Mouse (Mus musculus) layer of hippocampus, postnatal 14 days (tissue): ENCODE data around the gene Sprn. TPM values are rescaled to one million over a fixed set of nuclear protein-coding genes. Genes with fewer than 3 reads are reported as not detected.
"Not testable (repeated sequence)": the region's sequence is repeated elsewhere in the genome, so short reads cannot be mapped to it uniquely, and the experiment has no call there.

Experiments used
- DNase-seq, 2 experiments: peaks; one replicate each; pipeline ENCODE4 v3.0.0; 2021 to 2022; ENCODE audit warnings: low spot score in 2 of 2, mixed read lengths in 1 of 2
- total RNA-seq, 2 experiments: library from RNA; stranded (reverse); gene quantifications; 2 replicates each; pipeline ENCODE4 v1.2.3; 2021

Sprn gene
- total RNA-seq, 2 experiments from 2014 or later = 192 to 199 TPM

- DNase-seq = peak in 1 of 2 experiments; percentile 53
Observed at GRCm38 (mm10) chr7:140153383-140153782, 1.3 kb downstream of the Sprn start.

GRCm38 (mm10) chr7:140144550-140144949 is 10.1 kb downstream of the Sprn start:
- DNase-seq = no peak

GRCm38 (mm10) chr7:140141350-140141749 is 13.3 kb downstream of the Sprn start:
- no peak for DNase-seq

- no peak for DNase-seq
Observed at GRCm38 (mm10) chr7:140138021-140138310, 16.7 kb downstream of the Sprn start.

- DNase-seq = peak; percentile 97 to 99
Observed at GRCm38 (mm10) chr7:140137135-140138020, 17.3 kb downstream of the Sprn start, which contains the start of gene Mtg1. Gene Mtg1, plus strand, starts transcription at chr7:140137564.

GRCm38 (mm10) chr7:140135106-140135770 is 19.4 kb downstream of the Sprn start:
- DNase-seq = no peak

- not testable (repeated sequence) for DNase-seq
Observed at GRCm38 (mm10) chr7:140134033-140134432, 20.6 kb downstream of the Sprn start.

GRCm38 (mm10) chr7:140132184-140132583 is 22.5 kb downstream of the Sprn start:
- not testable (repeated sequence) for DNase-seq

- DNase-seq = no peak
Observed at GRCm38 (mm10) chr7:140127911-140128310, 26.8 kb downstream of the Sprn start.

GRCm38 (mm10) chr7:140126934-140127333 is 27.7 kb downstream of the Sprn start:
- DNase-seq = no peak

GRCm38 (mm10) chr7:140126022-140126350 is 28.7 kb downstream of the Sprn start:
- DNase-seq = no peak

GRCm38 (mm10) chr7:140125278-140126021 is 29.2 kb downstream of the Sprn start:
- peak; percentile 75 to 88 for DNase-seq

- no peak for DNase-seq
Observed at GRCm38 (mm10) chr7:140124382-140124781, 30.3 kb downstream of the Sprn start.

- no peak for DNase-seq
Observed at GRCm38 (mm10) chr7:140122765-140123164, 31.9 kb downstream of the Sprn start.

GRCm38 (mm10) chr7:140121338-140121910 is 33.3 kb downstream of the Sprn start:
- no peak for DNase-seq

GRCm38 (mm10) chr7:140120484-140120883 is 34.2 kb downstream of the Sprn start:
- DNase-seq = no peak

GRCm38 (mm10) chr7:140116329-140117054 is 38.2 kb downstream of the Sprn start, which contains the start of gene Echs1:
Gene Echs1, minus strand, starts transcription at chr7:140116476.
- peak; percentile 81 to 88 for DNase-seq

GRCm38 (mm10) chr7:140115583-140116328 is 38.9 kb downstream of the Sprn start, which contains the start of gene Paox:
Gene Paox, plus strand, starts transcription at chr7:140115799.
- peak; percentile 26 to 70 for DNase-seq

GRCm38 (mm10) chr7:140111943-140112342 is 42.7 kb downstream of the Sprn start:
- no peak for DNase-seq

GRCm38 (mm10) chr7:140104009-140104408 is 50.7 kb downstream of the Sprn start:
- DNase-seq = no peak
